Mouse (Mus musculus) myocyte (in vitro differentiated cells): ENCODE data around the gene Glrb.

Experiments used
- MAX ChIP-seq: IDR thresholded peaks from one replicate; pipeline ENCODE4 v1.6.1; 2011; ENCODE audit warnings: low read depth, mild to moderate bottlenecking, control low read depth
- POLR2A ChIP-seq: IDR thresholded peaks from one replicate; pipeline ENCODE4 v1.6.1; 2011; ENCODE audit warnings: low read depth, mild to moderate bottlenecking, control low read depth, moderate library complexity; ENCODE audit not compliant: insufficient read length
- POLR2AphosphoS2 ChIP-seq: IDR thresholded peaks from one replicate; pipeline ENCODE4 v1.6.1; 2011; ENCODE audit warnings: low read depth, control low read depth; ENCODE audit not compliant: insufficient read length
- TCF12 ChIP-seq: IDR thresholded peaks from one replicate; pipeline ENCODE4 v1.6.1; 2011; ENCODE audit warnings: mild to moderate bottlenecking, control low read depth; ENCODE audit not compliant: poor library complexity, insufficient read depth, severe bottlenecking
- USF1 ChIP-seq: IDR thresholded peaks from one replicate; pipeline ENCODE4 v1.6.1; 2011; ENCODE audit warnings: low read depth, mild to moderate bottlenecking, control low read depth, moderate library complexity

DNA sequence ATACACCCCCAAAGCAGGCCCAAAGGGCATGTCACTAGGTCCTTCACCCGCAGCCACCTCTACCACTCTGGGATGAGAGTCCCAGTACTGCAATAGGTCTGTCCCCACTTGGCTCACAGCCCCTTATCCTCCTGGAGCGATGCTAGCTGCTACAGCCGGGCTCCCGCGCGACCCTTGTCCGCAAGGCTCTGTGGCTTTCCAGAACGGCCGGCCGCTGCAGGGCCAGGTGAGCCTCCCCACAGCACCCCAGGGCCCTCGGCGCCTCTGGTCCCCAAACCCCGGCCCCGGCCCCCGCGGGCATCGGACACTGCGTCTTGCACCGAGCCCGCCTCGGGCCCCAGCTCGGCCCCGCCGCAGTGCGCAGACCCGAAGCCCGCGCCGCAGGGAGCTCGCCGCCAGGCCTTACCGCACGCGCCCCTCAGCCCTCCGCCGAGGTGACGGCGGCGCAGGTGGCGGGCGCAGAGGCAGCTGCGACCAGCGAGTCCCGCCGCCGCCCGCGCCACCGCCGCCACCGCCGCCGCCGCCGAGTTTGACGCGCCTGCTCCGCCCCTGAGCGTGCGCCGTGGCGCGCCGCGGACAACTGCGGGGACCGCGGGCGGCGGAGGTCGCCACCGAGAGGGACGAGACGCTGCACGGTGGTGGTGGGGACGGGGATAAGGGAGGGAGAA is at the start of gene Glrb:
- TF ChIP-seq TCF12 = no peak
- peak; percentile 74 for TF ChIP-seq POLR2A
- TF ChIP-seq USF1 = no peak
- TF ChIP-seq POLR2AphosphoS2 = peak; percentile 63
- TF ChIP-seq MAX = no peak
